Mouse (Mus musculus) ES-CJ7 (cell line): ENCODE data around the gene Tanc1.

Source experiments
- DNase-seq: peaks from one replicate; pipeline ENCODE4 v3.0.0; 2011; ENCODE audit warnings: low read depth, low spot score

The Tanc1 gene

GRCm38 (mm10) chr2:59612733-59613473 is 1.1 kb downstream of the Tanc1 start:
- DNase-seq = no peak

- DNase-seq = no peak
Measured at GRCm38 (mm10) chr2:59613474-59614019, 1.7 kb downstream of the Tanc1 start.

GRCm38 (mm10) chr2:59616890-59617289 is 5.0 kb downstream of the Tanc1 start:
- no peak for DNase-seq

DNA sequence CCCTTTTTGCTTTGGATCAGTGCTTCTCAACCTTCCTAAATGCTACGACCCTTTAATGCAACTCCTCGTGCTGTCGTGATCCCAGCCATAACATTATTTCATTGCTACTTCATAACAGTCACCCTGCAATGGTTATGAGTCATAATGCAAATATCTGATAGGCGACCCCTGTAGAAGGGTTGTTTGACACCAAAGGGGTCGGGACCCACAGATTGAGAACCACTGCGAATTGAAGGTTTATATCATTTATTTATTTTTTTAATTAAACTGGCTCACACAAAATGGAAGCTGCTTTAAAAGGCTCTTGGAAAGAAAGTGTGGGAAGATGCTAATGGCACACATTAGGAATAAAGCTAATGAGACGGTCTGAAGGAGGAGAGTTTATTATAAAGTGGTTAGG is 7.2 kb downstream of the Tanc1 start:
- DNase-seq = no peak

- peak; percentile 69 for DNase-seq
Measured at GRCm38 (mm10) chr2:59620601-59621000, 8.8 kb downstream of the Tanc1 start.

GRCm38 (mm10) chr2:59622514-59623139 is 10.8 kb downstream of the Tanc1 start:
- peak; percentile 84 for DNase-seq

- DNase-seq = peak; percentile 82
Measured at GRCm38 (mm10) chr2:59623858-59624257, 12.0 kb downstream of the Tanc1 start.

DNA sequence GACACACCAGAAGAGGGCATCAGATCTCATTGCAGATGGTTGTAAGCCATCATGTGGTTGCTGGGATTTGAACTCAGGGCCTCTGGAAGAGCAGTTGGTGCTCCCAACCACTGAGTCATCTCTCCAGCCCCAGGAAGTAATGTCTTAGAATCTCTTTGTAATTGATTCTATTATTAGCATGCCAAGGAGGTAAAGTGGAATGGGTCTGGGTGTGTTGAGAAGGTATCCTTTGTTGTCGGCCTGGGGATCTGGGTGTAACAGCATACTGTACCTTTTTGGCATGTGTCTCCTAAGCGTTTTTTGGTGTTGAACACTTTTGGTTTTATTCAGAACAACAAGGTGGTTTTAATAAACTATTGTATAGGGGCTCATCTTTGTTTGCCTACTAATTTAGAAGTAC is 13.6 kb downstream of the Tanc1 start:
- peak; percentile 75 for DNase-seq

DNA sequence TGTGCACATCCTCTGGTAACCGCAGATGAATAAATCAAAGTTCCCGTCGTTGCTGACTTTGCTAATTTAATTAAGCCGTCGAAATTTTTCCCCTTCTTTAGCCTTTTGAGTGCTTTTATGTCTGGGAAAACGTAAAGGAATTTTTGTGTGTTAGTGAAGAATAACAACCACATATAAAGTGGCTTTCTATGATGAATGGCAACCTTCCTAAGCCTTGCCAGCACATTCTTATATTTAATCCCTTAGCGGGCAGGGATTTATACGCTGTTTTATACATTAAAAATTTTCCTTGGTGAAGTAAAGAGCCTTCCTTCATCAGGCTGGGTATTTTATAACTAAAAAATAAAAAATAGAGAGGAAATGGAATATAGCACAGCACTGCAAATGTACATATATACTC is 14.1 kb downstream of the Tanc1 start:
- no peak for DNase-seq

GRCm38 (mm10) chr2:59626422-59626821 is 14.6 kb downstream of the Tanc1 start:
- DNase-seq = no peak

DNA sequence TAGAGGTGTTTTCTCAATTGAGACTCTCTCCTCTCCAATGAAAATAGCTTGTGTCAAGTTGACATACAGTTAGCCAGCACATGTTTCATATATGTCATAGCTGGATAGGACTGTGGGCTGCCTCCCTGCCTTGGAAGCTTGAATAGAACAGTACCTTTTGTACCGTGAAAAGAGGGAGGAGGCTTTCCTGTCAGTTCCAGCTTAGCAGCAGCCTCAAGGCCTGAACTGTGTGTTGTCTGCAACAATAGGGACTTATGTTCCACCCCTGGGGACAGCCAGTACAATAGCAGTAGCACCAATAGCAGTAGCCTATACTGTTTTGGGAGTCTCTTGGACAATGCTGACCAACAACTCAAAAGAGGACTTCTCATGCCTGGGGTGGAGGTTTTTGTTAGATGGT is 15.7 kb downstream of the Tanc1 start:
- DNase-seq = no peak

GRCm38 (mm10) chr2:59628057-59628901 is 16.4 kb downstream of the Tanc1 start:
- no peak for DNase-seq

DNA sequence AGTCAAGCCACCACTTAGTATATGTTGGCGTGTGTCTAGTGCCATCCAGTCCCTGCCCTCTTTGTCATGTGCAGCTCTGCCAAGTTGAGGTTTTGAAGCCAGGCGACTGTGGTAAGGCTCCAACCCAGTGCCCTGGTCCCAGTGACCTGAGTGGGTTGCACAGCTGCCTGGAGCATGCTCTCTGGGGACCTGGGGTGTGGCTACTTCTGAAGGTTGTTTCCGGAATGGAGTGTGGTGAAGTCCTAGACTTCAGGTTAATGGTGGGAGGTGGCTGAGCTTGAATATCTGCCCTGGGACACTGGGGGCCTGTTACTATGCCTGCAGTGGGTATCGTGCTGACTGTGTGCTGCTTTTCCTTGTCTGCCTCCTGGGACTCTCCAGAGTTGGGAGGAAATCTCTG is 18.0 kb downstream of the Tanc1 start:
- DNase-seq = peak; percentile 71

GRCm38 (mm10) chr2:59631406-59631805 is 19.6 kb downstream of the Tanc1 start:
- DNase-seq = no peak

- DNase-seq = peak; percentile 80
Measured at GRCm38 (mm10) chr2:59633761-59634430, 22.1 kb downstream of the Tanc1 start.

GRCm38 (mm10) chr2:59637040-59637785 is 25.4 kb downstream of the Tanc1 start:
- DNase-seq = no peak

DNA sequence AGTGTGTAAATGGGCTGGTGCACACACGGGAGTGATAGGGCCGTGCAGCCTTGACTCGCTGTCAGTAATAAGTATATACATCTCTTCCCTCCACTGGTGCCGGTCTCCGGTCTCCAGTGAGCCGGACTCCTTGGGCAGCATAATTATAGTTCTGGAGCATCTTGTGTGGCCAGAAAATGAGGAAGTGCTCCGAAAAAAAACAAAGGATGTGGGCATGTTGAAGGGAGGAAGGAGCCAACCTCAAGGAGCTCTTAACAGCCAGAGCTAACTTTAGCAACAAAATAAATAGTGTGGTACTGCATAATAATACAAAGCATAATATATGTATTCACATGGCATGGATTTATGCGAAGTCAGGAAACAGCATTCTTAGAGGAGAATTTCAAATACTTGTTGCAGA is 30.9 kb downstream of the Tanc1 start:
- DNase-seq = no peak

- DNase-seq = no peak
Measured at GRCm38 (mm10) chr2:59644816-59645215, 33.0 kb downstream of the Tanc1 start.

DNA sequence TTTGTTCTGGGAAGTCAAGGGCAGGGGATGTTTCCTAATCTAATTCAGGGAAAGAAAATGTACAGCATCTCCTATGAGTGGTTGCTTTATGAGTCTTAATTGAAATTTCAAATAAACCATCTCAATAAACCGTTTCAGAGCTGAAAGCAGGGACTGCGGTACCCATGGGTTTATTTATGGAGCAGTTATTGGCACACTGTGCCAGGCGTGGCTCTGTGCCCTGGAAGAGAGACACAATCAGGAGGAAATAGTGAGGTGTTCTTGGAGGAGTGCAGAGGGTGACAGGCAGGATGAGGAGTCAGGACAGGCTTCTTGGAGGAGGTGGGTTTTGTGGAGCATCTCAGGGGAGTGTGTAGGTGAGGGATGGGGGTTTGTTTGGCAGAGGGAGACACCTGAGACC is 33.7 kb downstream of the Tanc1 start:
- no peak for DNase-seq

DNA sequence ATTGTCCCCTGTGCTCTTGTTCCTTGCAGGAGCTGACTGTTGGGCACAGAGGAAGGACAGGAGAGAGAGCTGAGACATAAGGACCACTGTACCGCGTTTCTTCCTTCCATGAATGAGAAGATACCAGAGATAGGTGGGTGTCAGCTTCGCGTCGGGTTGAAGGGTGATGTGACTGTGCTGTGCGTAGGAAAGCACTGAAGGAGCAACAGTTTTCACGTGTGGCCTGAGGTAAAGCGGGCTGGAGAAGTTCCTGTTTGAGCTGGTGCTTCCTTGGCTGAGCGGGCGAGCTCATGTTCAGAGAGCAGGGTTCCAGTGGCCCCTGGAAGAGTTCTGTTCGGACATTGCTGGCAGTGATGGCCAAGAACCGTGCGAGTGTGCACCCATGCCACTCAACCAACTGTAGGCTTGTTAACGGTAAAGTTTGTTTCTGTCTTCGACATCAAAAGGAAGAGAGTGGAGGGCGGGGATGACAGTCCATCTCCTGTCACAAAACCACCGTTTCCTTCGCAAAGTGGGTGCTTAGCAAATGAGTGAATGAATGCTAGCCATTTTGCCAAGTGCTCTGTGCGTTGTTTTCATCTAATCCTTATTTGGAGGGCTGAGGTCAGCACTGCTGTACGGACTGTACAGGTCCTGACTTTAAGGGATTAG is 35.0 kb downstream of the Tanc1 start:
- no peak for DNase-seq
